Mouse (Mus musculus) heart, embryonic 16.5 days (tissue): ENCODE data around the gene Aldoart1. TPM values are rescaled to one million over a fixed set of nuclear protein-coding genes. Genes with fewer than 3 reads are reported as not detected.

ENCODE experiments used
- ATAC-seq: fragments of 200-750 bp; cut with Nextera tagmentation; replicated peaks from 2 replicates; pipeline ENCODE4 v1.8.0; 2017; ENCODE audit warnings: moderate number of reproducible peaks; ENCODE audit not compliant: insufficient read depth, low FRiP score; ENCODE audit errors: extremely low read depth
- H3K27ac ChIP-seq: fragments of 300-500 bp; sonication (generic); 2 replicates; pipeline ENCODE4 v1.5.1; 2014; ENCODE audit warnings: mild to moderate bottlenecking, low read length, control low read depth, moderate library complexity
- H3K27me3 ChIP-seq: fragments of 300-500 bp; sonication (generic); 2 replicates; pipeline ENCODE4 v1.6.1; 2014; ENCODE audit warnings: low read length, mixed read lengths; ENCODE audit not compliant: control insufficient read depth, insufficient read depth
- H3K36me3 ChIP-seq: fragments of 300-500 bp; sonication (generic); 2 replicates; pipeline ENCODE4 v1.6.1; 2014; ENCODE audit not compliant: control insufficient read depth, insufficient read depth
- H3K4me1 ChIP-seq: fragments of 300-500 bp; sonication (generic); 2 replicates; pipeline ENCODE4 v1.6.1; 2014; ENCODE audit warnings: low read length, mixed read lengths; ENCODE audit not compliant: control insufficient read depth, insufficient read depth
- H3K4me2 ChIP-seq: fragments of 300-500 bp; sonication (generic); 2 replicates; pipeline ENCODE4 v1.6.1; 2014; ENCODE audit warnings: low read depth, mild to moderate bottlenecking, control low read depth, low read length
- H3K4me3 ChIP-seq: fragments of 300-500 bp; sonication (generic); 2 replicates; pipeline ENCODE4 v1.5.1; 2014; ENCODE audit warnings: mild to moderate bottlenecking, control low read depth, low read length
- H3K9ac ChIP-seq: fragments of 300-500 bp; sonication (generic); 2 replicates; pipeline ENCODE4 v1.6.1; 2014; ENCODE audit warnings: low read length, control low read depth
- H3K9me3 ChIP-seq: fragments of 300-500 bp; sonication (generic); replicated peaks from 2 replicates; pipeline ENCODE4 v1.6.1; 2016; ENCODE audit warnings: low read length; ENCODE audit not compliant: control insufficient read depth
- WGBS: fragments of 180-500 bp; shearing (Covaris S2); extraction: QIAGEN DNeasy Blood & Tissue Kit; methylation state at CpG from one replicate; pipeline ENCODE4 v1.1.7; 2014; 5-methylcytosine and 5-hydroxymethylcytosine counted together
- polyA plus RNA-seq: library from polyadenylated mRNA; unstranded; fragments of >200 nt; fragmentation: Nextera tagmentation; extraction: Ambion mirVana; gene quantifications from 2 replicates; pipeline ENCODE4 v1.2.1, GENCODE M21; 2015

Gene Aldoart1
- polyA plus RNA-seq, result 0.12 and 1.7 TPM in 2 replicates

DNA sequence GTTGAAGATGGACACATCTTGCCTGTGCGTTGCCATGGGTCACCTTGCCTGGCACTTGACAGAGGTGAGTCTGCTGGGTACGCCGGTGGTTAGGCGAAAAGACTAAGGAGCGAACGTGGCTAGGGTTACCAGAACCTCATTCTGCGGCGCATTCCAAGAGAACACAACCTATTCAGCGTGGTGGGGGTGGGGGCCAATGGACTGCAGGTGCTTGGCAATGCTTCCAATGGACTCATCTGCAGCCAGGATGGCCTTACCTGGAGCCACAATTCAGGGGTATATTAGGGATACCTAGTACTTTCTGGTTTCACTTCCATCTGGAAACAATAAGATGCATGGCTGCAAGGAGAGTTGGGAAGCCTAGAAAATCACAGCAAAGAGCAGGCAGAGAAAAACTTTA lies at the start of gene Aldoart1:
TSS of gene Aldoart1 (minus strand) at position 101 of the 400 bp plus-strand sequence.
- 87% methylated on average over 9 of the region's 9 CpGs for WGBS
- no peak within 1 kb of the TSS for H3K27ac ChIP-seq
- no peaks in the 10 kb centered on the region for H3K4me1 ChIP-seq
- no peaks in the 10 kb centered on the region for H3K36me3 ChIP-seq
- no peak within 1 kb of the TSS for H3K4me3 ChIP-seq
- no peaks in the 10 kb centered on the region for H3K27me3 ChIP-seq
- no peak for ATAC-seq
- no peak within 1 kb of the TSS for H3K4me2 ChIP-seq
- H3K9ac ChIP-seq, result no peak within 1 kb of the TSS
- H3K9me3 ChIP-seq, result no peaks in the 10 kb centered on the region

DNA sequence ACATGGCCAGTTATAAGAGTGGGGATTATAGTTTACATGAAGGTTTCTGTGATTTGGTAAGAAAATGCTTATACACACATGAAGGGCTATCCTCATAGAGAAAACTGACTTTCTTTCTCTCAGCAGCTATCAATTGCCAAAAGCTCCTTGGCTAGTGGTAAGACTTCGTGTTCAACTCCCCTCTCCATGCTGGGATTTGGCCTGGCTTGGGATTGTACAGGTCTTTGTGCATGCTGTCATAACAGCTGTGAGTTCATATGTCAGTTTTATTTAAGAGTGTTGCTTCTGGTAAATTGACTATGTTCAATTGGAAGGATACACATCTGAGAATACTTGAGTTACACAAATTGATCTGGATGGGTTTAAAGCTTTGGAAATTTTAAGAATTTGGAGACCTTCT lies 49.1 kb upstream of the Aldoart1 start:
- Histone ChIP-seq H3K4me1 (no peaks in the 10 kb centered on the region), H3K27me3 (no peaks in the 10 kb centered on the region), H3K9ac (no peak overlapping the region), H3K36me3 (no peaks in the 10 kb centered on the region), H3K27ac (no peak overlapping the region), H3K9me3 (no peaks in the 10 kb centered on the region), H3K4me2 (no peak overlapping the region), H3K4me3 (no peak overlapping the region)
- no peak for ATAC-seq
- 58% methylated on average over 1 of the region's 1 CpGs for WGBS

DNA sequence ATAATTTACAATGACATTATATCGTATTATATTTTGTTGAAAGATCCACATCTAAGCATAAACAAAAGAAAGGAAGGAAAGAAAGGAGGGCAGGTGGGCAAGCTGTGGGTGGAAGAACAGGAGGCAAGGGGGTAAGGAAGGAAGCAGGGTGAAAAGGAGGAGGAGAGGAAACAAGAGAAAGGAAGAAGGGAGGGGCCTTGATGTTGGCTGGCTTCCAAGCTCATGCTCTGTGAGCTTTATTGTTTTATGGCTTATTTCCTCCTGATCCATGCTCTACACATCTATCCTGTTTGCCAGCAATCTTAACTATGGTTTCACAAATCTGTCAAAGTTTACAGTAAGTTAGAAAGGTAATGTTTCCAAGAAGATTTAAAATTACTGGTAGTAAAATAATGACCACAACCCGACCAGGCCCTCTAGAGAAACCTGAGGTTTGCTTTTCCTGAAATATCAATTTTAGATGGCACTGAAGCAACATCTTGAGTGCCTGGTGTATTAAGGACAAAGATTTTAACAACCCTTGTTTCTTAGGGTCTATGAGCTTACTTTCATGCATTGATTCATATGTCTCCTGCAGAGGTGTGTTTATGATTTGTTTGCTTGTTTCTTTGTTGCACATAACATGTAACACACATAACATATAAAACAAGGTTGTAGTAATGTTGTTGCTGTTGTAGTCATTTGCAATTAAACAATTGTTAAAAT lies 13.1 kb upstream of the Aldoart1 start:
- no peak for ATAC-seq
- no peaks in the 10 kb centered on the region for H3K9me3 ChIP-seq
- whole genome bisulfite sequencing, result 57% methylated on average over 2 of the region's 2 CpGs
- H3K4me1 ChIP-seq, result no peaks in the 10 kb centered on the region
- no peak overlapping the region for H3K27ac ChIP-seq
- no peaks in the 10 kb centered on the region for H3K27me3 ChIP-seq
- no peak overlapping the region for H3K4me3 ChIP-seq
- H3K4me2 ChIP-seq, result no peak overlapping the region
- H3K36me3 ChIP-seq, result no peaks in the 10 kb centered on the region
- H3K9ac ChIP-seq, result no peak overlapping the region

DNA sequence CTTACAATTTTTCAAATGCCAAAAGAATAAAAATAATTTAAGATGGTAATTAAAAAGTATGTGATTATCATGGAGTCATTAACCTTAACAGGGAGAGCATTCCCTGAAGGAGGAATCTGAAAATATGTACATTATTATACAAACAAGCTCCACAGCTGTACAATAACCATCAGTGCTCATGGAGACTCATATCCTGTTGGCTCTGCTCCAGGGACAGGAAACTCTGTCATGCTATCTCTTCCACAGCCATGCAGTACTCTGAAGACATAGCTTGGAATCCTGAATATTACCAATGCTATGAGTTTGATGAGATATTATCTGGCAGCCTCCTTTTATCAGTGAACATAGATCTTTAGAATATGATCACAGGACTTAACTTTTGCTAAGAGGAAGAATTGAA lies 8.2 kb downstream of the Aldoart1 start:
- Histone ChIP-seq H3K4me3 (no peak overlapping the region), H3K27ac (no peak overlapping the region), H3K4me2 (no peak overlapping the region), H3K9ac (no peak overlapping the region), H3K4me1 (no peaks in the 10 kb centered on the region), H3K9me3 (no peaks in the 10 kb centered on the region), H3K36me3 (no peaks in the 10 kb centered on the region), H3K27me3 (no peaks in the 10 kb centered on the region)
- ATAC-seq, result no peak

DNA sequence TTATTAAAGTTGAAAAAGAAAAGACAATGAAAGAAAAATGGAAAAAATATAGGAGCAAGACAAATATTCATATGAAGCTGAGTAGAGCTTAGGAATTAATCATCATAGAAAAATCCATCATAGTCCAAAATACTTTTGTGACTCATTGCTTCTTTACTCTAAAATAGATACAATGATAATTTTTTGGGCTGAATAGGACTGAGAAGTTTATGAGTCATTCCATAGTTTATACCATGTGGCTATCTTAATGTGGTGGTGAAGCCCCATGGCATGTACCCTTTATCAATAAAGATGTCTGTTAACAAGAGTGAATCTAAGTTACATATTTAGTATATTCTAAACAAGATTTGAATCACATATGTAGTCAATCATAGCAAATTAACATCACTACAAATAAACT lies 9.4 kb downstream of the Aldoart1 start:
- Histone ChIP-seq H3K27me3 (no peaks in the 10 kb centered on the region), H3K9me3 (no peaks in the 10 kb centered on the region), H3K36me3 (no peaks in the 10 kb centered on the region), H3K4me1 (no peaks in the 10 kb centered on the region), H3K4me3 (no peak overlapping the region), H3K9ac (no peak overlapping the region), H3K27ac (no peak overlapping the region), H3K4me2 (no peak overlapping the region)
- ATAC-seq, result no peak

DNA sequence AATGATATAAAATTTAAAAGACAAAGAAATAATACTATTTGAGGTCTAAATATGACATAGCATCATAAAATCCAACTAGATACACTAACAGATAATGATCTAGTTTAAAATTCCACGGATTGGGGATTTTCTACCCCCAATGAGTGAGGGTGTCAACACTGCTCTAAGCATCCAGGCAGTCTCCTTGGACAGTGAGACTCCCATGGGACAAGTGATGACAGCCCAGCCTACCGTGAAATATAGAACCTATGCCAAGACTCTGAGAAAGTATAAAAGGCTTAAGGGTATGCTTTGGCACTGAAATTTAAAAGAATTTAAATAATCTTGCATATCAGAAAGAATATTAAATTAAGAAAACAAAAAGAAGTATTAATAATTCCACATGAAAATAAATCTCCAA lies 16.0 kb downstream of the Aldoart1 start:
- Histone ChIP-seq H3K4me2 (no peak overlapping the region), H3K9me3 (no peaks in the 10 kb centered on the region), H3K36me3 (no peaks in the 10 kb centered on the region), H3K4me3 (no peak overlapping the region), H3K27me3 (no peaks in the 10 kb centered on the region), H3K9ac (no peak overlapping the region), H3K27ac (no peak overlapping the region), H3K4me1 (no peaks in the 10 kb centered on the region)
- 44% methylated on average over 2 of the region's 2 CpGs for WGBS
- ATAC-seq, result no peak

DNA sequence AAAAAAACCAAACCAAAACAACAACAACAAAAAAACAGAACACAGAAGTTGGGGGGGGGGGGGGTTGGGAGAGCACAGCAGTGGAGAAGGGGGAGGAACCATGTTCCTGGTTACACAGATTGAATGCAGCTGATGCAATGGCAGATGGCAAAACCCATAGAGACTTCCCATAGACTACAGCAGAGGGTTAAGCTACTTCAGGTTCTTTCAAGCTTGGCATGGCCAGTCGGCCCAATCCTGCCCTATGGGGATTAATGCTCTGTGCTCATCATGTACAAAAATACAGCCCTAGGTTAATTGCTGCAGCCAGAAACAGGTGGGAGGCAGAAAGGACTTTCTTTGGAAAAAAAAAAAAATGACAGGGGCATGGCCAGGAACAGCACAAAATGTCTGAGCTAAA lies 17.0 kb downstream of the Aldoart1 start:
- Histone ChIP-seq H3K9ac (no peak overlapping the region), H3K27me3 (no peaks in the 10 kb centered on the region), H3K36me3 (no peaks in the 10 kb centered on the region), H3K9me3 (no peaks in the 10 kb centered on the region), H3K4me2 (no peak overlapping the region), H3K27ac (no peak overlapping the region), H3K4me1 (no peaks in the 10 kb centered on the region), H3K4me3 (no peak overlapping the region)
- 59% methylated on average over 1 of the region's 1 CpGs for WGBS
- no peak for ATAC-seq

DNA sequence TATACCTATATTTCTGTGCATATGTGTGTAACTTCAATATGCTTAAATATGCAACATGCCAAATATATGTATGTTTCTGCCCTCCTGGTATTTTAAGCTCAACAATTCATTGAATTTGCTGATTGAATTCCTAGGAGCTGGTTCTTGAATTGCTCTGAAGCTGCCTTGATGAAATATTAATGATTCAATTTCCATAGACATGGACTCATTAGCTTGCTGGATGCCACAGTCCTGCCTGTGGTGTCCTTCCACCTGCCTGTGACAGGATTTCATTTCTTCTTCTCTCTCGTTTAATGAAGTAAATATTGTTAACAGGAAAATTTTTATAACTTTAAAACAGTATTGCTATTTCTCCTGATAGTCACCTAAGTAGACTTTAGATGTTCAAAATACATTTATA lies 51.6 kb downstream of the Aldoart1 start:
- Histone ChIP-seq H3K27ac (no peak overlapping the region), H3K4me2 (no peak overlapping the region), H3K4me3 (no peak overlapping the region), H3K9ac (no peak overlapping the region), H3K27me3 (no peaks in the 10 kb centered on the region), H3K36me3 (no peaks in the 10 kb centered on the region), H3K9me3 (no peaks in the 10 kb centered on the region), H3K4me1 (no peaks in the 10 kb centered on the region)
- 75% methylated on average over 1 of the region's 1 CpGs for WGBS
- ATAC-seq, result no peak
